Mouse (Mus musculus): ENCODE results near the gene Elovl6.

The Elovl6 gene

DNA sequence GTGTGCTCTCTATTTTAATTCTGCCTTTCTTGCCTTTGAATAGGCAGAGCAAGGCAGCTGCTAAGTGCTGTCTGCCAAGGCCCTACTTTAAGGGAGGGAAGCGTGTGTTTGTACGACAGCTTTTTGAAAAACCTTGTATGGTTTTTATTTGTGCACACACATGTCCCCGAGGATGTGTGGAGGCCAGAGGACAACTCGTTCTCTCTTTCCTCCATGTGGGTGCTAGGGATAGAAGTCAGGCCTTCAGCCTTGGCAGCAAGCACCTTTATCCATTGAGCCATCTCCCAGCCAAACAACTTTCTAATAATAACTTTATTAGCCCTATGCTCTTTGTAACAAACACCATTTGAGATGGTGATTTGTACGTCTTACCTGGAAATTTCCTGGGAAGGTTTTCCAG lies 34.7 kb downstream of the Elovl6 start:
- 41% methylated on average over 5 of the region's 5 CpGs for WGBS

GRCm38 (mm10) chr3:129568506-129568905 lies 36.4 kb downstream of the Elovl6 start:
- WGBS: 68% methylated on average over 7 of the region's 7 CpGs

GRCm38 (mm10) chr3:129570989-129571388 lies 38.8 kb downstream of the Elovl6 start:
- 97% methylated on average over 8 of the region's 8 CpGs for WGBS

DNA sequence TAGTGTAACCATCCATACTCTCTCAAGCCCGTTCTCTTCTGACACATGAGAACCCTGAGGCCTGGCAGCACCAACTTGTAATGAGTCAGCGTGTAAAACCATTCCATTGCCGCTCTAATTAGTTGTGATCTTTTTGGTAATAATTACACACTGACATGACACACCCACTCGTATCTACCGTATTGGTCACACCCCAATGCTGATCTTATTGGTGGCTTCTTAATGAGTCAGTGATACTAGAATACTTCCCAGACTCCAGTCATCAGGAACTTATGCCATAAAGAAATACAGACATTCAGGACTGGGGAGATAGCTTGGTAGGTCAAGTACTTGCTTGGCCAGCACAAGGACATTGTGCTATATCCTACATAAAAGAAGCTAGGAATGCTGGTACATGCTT lies 39.5 kb downstream of the Elovl6 start:
- 94% methylated on average over 5 of the region's 5 CpGs for WGBS

- 73% methylated on average over 4 of the region's 4 CpGs for WGBS
These were observed 40.8 kb downstream of the Elovl6 start for GRCm38 (mm10) chr3:129572959-129573358.

DNA sequence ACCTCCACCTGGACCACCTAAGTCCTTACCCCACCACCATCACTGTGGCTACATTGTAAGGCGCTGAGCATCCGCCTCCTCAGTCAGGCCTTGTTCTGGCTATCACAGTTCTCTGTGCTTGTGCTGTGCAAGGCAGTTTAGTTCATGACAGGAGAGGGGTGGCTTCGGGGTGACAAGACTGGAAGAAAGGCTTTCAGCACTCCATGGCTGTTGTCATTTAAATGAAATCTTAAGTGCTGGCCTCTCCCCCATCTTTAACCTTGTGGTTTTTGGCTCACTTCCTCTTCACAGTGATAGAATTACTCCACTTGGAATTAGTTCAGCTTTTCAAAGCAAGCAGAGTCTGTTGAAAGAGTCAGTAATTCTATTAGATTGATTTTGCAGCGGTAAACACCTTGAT lies 41.5 kb downstream of the Elovl6 start:
- 77% methylated on average over 4 of the region's 4 CpGs for WGBS

DNA sequence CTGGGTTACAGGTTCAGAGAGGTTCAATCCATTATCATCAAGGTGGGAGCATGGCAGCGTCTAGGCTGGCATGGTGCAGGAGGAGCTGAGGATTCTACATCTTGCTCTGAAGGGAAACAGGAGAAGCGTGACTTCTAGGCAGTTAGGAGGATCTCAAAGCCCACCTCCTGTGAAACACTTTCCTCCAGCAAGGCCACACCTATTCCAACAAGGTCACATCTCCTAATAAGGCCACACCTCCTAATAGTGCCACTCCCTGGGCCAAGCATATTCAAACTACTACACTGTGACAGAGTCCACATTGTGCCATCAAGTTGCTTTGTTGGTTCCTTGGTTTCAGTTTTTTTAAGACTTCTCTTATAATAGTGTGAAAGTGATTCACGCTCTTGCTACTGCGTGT lies 42.9 kb downstream of the Elovl6 start:
- WGBS: 72% methylated on average over 4 of the region's 4 CpGs

GRCm38 (mm10) chr3:129576522-129576921 lies 44.4 kb downstream of the Elovl6 start:
- WGBS: 77% methylated on average over 6 of the region's 6 CpGs

GRCm38 (mm10) chr3:129578741-129579475 lies 46.8 kb downstream of the Elovl6 start:
- 91% methylated on average over 11 of the region's 11 CpGs for WGBS

DNA sequence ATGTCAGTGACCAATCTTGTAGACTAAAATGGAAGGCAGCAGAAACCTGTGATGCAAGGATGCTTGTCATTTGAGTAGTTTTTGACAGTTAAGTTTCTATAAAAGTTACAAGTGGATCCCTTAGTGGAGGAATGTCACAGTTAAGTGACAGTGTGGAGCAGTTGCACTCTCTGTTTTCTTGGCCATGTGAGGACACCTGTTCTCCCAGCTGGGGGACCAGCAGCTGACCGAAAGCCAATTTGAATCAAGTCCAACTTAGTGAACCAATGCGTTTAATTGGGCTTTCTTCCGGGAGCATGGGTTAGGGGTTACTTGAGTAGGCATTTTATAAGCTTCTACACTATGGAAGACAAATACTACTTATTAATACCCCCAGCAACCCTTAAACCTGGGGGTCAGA lies 48.9 kb downstream of the Elovl6 start:
- 44% methylated on average over 3 of the region's 3 CpGs for WGBS

GRCm38 (mm10) chr3:129582449-129582848 lies 50.3 kb downstream of the Elovl6 start:
- WGBS: 61% methylated on average over 4 of the region's 4 CpGs

GRCm38 (mm10) chr3:129583290-129583689 lies 51.1 kb downstream of the Elovl6 start:
- 87% methylated on average over 5 of the region's 5 CpGs for WGBS

DNA sequence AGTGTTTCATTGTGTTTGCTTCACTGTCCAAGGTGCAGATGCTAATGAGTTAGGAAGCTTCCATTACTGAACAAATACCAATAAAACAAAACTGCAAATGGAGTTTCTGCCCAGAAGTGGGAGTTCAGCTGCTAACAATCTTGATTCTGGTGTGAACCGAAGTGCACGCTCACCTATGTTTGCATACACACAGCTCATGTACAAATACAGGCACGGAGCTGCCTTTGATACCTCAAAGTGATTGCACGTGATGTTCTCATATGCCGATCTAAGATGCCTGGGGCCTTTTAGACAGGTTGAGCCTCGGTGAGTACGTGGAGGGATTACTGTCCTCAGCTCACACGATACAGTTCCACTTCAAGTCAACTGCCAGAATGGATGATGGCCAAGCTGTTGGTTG lies 55.8 kb downstream of the Elovl6 start:
- WGBS: 88% methylated on average over 8 of the region's 8 CpGs

GRCm38 (mm10) chr3:129588753-129589152 lies 56.6 kb downstream of the Elovl6 start:
- 42% methylated on average over 3 of the region's 3 CpGs for WGBS

DNA sequence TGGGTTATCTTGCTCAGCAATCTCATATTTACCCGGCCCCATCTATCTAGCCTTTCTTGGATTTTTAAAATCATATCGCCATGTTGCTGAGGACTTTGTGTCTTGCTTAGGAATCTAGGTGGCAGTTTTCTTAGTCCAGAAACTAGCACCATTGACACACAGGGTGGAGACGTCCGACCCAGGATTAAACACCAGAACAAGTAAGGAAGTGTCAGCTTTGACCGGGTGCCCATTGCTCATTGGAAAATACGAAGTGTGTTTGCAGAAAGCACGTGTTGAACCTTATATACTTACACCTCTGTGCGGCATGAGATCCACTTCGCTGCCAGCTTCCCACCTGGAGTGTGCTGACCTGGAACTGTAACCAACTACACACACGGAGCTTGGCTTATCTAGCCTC lies 57.5 kb downstream of the Elovl6 start:
- 92% methylated on average over 10 of the region's 10 CpGs for WGBS

- WGBS: 31% methylated on average over 17 of the region's 17 CpGs
These were observed 58.5 kb downstream of the Elovl6 start for GRCm38 (mm10) chr3:129590548-129591226.

DNA sequence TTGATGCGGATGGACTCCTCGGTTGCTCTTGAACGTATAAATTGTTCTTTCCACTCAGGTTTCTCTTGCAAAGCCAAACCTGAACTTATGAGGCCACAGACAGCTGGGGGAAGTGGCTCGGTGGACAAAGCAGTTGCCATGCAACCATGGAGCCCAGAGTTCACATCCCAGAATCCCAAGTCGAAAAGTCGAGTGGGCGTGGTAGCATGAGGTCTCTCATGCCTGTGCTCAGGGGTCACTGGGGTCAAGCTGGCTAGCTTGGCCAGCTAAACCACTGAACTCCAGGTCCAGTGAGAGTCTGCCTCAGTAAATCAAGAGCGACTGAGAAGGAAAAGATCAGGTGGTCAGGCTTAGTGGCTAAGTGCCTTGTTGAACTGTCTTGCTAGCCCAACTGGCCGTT lies 59.1 kb downstream of the Elovl6 start:
- 58% methylated on average over 9 of the region's 9 CpGs for WGBS

- 95% methylated on average over 8 of the region's 8 CpGs for WGBS
These were observed 59.6 kb downstream of the Elovl6 start for GRCm38 (mm10) chr3:129591761-129592160.

DNA sequence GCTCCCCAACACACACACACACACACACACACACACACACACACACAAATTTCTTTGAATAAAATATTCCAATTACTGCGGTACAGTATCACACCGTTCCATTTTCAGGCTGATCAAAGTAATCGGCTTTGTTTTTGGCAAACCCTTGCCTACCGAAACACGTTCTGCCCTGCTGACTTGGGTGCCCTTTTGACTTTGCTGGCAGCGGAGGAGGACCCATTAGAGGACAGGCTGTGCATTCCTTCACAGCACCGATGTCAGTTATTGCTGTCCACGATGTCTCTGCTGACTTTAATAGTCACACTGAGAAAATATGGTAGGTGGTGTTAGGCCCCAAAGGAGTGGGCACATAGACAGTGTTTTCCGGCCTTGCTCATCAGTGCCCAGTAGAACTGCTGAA lies 60.8 kb downstream of the Elovl6 start:
- WGBS: 63% methylated on average over 9 of the region's 9 CpGs

DNA sequence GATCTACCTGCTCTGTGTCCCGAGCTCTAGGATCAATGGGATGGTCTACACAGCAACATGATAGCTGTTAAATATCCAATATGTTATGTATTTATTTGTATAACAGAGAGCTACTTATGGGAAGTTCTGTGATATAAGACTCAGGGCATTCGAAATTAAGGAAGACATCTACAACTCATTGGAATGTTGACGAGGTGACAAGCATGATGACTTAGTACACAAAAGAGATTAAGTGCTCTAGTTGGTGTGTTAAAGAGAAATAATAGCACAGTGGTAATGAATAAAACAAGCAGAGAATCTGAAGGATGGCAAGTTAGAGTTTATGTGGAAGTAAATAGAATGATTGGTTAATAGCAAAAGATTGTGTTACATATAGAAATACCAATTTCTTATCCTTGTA lies 61.6 kb downstream of the Elovl6 start:
- 87% methylated on average over 3 of the region's 3 CpGs for WGBS

DNA sequence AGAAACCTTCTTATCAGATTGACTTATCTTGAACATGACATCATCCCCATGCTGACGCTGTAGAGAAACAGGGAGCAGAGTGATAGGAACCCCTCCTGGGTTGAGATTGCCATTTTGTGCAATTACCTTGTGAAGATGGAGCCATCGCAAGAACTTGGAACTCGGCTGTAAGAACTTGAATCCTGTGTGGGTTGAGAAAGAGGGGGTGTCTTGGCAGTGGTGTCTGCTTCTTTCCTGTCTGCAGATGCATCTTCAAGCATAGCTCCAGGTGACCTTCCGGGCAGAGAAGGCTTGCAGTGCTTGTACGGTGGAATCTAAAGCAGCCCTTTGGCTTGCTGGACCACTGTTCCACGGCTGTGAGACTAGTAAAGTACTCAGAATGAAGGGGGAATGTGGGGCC lies 63.9 kb downstream of the Elovl6 start:
- WGBS: 70% methylated on average over 6 of the region's 6 CpGs

- 73% methylated on average over 9 of the region's 9 CpGs for WGBS
These were observed 70.1 kb downstream of the Elovl6 start for GRCm38 (mm10) chr3:129602289-129602688.

GRCm38 (mm10) chr3:129605487-129605886 lies 73.3 kb downstream of the Elovl6 start:
- WGBS: 86% methylated on average over 7 of the region's 7 CpGs

Data from cerebral cortex, adult 2 months (tissue).